Mouse (Mus musculus): ENCODE measurements around the gene Cdkn1c. TPM values are rescaled to one million over a fixed set of nuclear protein-coding genes. Genes with fewer than 3 reads are reported as not detected.

The Cdkn1c gene
- total RNA-seq, 2 experiments from 2014 or later, result 47.3 to 47.8 TPM

GRCm38 (mm10) chr7:143474811-143475210, 14.0 kb upstream of the Cdkn1c start:
- intact Hi-C loops (cut with DNase I), result loop anchor here (5.0 kb wide), 1 partner anchor 578 kb away; no protein-coding TSS in a partner anchor
- no peak for DNase-seq

DNA sequence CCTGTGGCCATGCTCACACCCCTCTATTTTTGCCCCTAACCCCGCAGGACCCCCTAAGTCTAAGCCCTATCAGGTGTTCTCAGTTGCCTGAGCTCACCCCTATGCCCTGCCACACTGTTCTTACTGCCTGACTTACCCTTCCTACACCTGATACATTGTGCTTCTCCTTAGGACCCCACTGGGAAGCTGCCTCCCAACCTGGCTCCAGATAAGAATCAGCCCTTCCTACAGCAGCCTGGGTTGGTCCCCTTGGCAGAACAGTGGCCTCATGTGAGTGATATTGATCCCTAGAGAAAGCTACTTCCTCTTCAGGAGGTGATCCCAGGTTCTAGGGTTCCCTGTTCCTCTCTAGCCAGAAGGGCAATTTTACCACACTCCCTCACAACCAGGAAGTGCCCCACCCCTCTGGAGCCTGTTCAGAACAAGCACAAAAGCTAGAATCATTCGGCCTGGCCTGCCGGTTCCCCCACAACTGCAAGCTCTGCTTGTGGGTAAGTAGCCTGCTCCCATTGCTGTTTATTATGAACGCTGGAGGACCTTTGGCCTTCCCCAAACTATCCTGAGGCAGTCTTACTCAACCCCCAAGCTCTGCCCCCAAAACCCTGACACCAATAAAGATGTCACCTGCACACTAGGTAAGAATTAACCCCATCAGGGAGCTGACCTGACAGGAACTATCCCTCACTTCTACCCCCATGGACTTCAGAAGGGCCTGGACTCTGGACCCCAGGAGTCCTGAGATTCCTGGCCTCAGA, 12.7 kb upstream of the Cdkn1c start, which contains the start of gene Slc22a18:
Gene Slc22a18 (plus strand): TSS at position 390 of the 755 bp plus-strand sequence.
- intact Hi-C loops (cut with DNase I), result loop anchor here (5.0 kb wide), 1 partner anchor 576 kb away; no protein-coding TSS in a partner anchor
- DNase-seq, result no peak

GRCm38 (mm10) chr7:143469946-143470345, 9.1 kb upstream of the Cdkn1c start:
- DNase-seq, result peak; percentile 85
- intact Hi-C loops (cut with DNase I), result loop anchor here (5.0 to 10.0 kb wide), 2 partner anchors 175 to 573 kb away; no protein-coding TSS in a partner anchor

DNA sequence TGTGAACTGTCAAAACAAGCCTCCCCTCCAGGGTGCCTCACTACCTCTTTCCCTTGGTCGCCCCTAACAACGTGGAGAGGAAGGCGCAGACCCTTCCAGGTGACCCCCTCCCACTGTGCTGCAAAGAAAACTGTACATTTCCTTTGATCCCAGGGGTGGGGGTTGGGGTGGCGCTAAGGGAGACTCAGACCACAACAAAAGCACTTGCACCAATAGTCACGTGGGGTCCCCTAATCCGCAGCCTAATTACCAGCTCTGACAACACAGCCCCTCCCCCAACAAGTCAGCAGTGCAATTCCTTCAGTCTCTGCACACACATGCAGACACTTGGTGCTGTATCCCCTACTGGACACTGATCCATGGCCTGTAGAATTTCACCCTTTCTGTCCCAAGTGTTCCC, 6.9 kb upstream of the Cdkn1c start:
- intact Hi-C loops (cut with DNase I), result loop anchor here (10.0 kb wide), 1 partner anchor 173 kb away; no protein-coding TSS in a partner anchor
- no peak for DNase-seq

GRCm38 (mm10) chr7:143466099-143466677, 5.3 kb upstream of the Cdkn1c start:
- intact Hi-C loops (cut with DNase I), result loop anchor here (10.0 kb wide), 1 partner anchor 171 kb away; no protein-coding TSS in a partner anchor
- peak; percentile 86 for DNase-seq

- DNase-seq, result peak; percentile 42
- intact Hi-C loops (cut with DNase I), result loop anchor here (2.0 to 10.0 kb wide), 2 partner anchors 170 to 310 kb away; no protein-coding TSS in a partner anchor
These were observed 4.1 kb upstream of the Cdkn1c start for GRCm38 (mm10) chr7:143464811-143465560.

DNA sequence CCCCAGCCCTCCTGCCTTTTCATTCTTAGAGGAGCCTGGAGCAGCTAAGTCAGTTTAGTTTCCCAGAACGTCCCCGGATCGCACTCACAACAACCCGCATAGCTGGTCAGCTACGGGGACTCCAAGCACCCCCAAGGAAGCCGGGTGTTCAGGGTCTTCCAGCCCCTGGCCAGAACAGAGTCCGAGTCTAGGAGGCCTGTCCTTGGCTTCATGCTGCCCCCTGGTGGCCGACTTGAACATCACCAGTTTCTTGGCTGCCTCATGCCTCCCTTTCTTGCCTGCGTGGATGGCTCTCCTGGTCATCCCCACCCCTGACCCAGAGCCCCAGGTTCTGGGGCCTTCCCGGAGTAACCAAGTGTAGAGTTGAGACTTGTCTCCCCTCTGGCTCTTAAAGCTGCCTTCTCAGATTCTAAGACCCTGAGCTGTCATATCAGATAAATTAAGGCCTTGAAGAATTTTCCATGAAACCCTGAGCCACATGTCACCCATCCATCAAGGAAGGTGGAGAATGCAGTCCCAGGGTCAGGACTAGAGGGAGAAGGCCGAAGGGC, 3.1 kb upstream of the Cdkn1c start:
- peak; percentile 90 for DNase-seq
- intact Hi-C loops (cut with DNase I), result loop anchor here (2.0 to 10.0 kb wide), 2 partner anchors 169 to 309 kb away; no protein-coding TSS in a partner anchor

- intact Hi-C loops (cut with DNase I), result loop anchor here (10.0 kb wide), 1 partner anchor 168 kb away; no protein-coding TSS in a partner anchor
These were observed 1.7 kb upstream of the Cdkn1c start for GRCm38 (mm10) chr7:143462516-143462915.

GRCm38 (mm10) chr7:143461920-143462319, 1.1 kb upstream of the Cdkn1c start:
- no peak for DNase-seq
- intact Hi-C loops (cut with DNase I), result loop anchor here (10.0 kb wide), 1 partner anchor 167 kb away; no protein-coding TSS in a partner anchor

More at GRCm38 (mm10) chr7:143462516-143462915, 1.7 kb upstream of the Cdkn1c start:
- no peak for DNase-seq

DNA sequence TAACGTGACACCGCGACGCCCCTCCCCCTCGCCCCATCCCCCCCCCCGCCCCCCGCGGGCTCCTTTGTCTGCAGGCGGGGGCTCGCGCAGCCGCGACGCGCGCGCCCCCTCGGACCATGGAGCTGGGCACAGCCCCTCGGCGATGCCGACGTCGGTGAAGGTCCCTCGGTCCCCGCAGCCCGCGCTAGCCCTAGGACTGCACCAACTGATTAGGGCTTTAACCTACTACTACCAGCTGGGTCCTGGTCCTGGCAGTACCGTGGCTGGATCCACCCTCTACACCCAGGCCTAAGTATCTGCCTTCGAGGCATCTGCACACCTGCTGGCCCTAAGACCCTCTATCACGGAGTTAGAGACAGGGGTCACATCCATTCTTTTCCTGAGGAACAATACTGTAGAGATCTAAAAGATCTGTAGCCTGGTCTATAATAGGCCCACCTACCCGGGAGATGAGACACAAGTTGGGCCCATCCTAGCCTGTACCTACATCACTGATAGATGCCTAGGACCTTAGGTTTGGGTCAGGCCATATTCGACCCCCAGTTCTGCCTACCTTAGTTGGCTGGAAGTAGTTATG, 532 bp upstream of the Cdkn1c start:
- intact Hi-C loops (cut with DNase I), result loop anchor here (10.0 kb wide), 1 partner anchor 167 kb away; no protein-coding TSS in a partner anchor
- no peak for DNase-seq

DNA sequence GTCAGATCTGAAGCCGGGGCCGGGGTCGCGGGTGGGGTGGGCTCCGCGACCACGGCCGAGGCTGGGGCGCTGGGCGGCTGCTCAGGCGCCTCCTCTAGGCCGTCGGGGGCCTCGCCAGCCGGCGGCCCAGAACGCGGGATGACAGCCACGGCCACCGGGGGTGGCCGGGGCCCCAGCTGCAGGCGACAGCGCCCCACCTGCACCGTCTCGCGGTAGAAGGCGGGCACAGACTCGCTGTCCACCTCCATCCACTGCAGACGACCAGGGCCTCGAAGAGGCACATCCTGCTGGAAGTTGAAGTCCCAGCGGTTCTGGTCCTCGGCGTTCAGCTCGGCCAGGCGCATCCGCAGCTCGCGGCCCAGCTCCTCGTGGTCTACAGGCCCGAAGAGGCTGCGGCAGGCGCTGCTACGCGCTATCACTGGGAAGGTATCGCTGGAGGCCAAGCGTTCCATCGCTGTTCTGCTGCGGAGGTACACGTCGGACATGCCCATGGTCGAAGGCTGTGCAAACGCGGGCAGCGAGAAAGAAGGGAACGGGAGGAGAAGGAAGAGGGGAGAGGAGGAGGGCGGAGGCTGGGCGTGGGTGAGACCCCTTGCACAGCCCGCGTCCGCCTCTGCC, 524 bp downstream of the Cdkn1c start:
- intact Hi-C loops (cut with DNase I), result loop anchor here (10.0 kb wide), 1 partner anchor 166 kb away; no protein-coding TSS in a partner anchor
- DNase-seq, result no peak

DNA sequence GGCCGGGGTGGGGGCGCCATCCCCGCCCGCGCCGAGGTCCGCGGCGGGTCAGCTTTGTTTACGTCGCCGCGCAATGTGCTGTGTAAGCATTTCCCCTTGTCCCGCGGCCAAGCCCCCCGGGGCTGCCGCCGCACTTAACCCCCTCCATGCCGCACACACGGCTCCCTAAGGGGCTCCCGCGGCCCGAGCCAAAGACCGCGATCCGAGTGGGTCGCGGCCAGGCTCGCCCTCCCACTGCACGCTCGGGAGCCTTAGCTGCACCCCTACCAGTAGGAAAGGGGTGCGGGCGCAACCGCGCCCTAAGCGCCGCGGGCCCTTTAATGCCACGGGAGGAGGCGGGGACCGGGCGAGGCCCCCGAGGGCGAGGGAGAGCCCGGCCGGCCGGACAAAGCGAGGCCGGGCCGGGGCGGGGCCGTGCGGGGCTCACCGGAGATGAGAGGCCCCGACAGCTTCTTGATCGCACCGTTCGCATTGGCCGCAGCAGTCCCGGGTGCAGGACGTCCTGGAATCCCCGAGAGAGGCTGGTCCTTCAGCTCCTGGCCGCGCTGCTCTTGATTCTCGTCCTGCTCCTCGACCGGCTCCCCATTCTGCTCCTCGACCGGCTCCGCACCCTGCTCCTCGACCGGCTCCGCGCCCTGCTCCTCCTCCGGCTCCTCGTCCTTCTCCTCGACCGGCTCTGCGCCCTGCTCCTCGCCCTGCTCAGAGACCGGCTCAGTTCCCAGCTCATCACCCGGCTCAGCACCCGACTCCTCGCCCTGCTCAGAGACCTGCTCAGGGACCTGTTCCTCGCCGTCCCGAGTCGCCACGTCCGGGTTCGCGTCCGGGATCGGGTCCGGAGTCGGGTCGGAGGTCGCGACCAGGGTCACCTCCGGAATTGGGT, 1.3 kb downstream of the Cdkn1c start:
- DNase-seq, result peak; percentile 21
- intact Hi-C loops (cut with DNase I), result loop anchor here (10.0 kb wide), 1 partner anchor 165 kb away; no protein-coding TSS in a partner anchor

DNA sequence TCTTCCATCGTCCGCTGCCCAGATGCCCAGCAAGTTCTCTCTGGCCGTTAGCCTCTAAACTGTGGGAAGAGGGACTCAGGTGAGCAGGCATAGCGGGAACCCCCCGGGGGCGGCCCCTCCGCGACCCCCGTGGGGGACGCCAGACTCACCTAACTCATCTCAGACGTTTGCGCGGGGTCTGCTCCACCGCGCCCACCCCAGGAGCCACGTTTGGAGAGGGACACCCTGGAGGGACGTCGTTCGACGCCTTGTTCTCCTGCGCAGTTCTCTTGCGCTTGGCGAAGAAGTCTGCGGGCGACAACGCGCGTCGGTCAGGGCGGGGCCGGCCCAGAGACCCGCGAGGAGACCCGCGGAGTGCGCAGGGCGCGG, 1.9 kb downstream of the Cdkn1c start:
- intact Hi-C loops (cut with DNase I), result no loop called here
- DNase-seq, result no peak

GRCm38 (mm10) chr7:143447130-143447529, 13.7 kb downstream of the Cdkn1c start:
- DNase-seq, result peak; percentile 56
- intact Hi-C loops (cut with DNase I), result no loop called here

- intact Hi-C loops (cut with DNase I), result no loop called here
- peak; percentile 21 for DNase-seq
These were observed 15.0 kb downstream of the Cdkn1c start for GRCm38 (mm10) chr7:143445651-143446460.

- intact Hi-C loops (cut with DNase I), result no loop called here
- no peak for DNase-seq
These were observed 15.7 kb downstream of the Cdkn1c start for GRCm38 (mm10) chr7:143444955-143445648.

DNA sequence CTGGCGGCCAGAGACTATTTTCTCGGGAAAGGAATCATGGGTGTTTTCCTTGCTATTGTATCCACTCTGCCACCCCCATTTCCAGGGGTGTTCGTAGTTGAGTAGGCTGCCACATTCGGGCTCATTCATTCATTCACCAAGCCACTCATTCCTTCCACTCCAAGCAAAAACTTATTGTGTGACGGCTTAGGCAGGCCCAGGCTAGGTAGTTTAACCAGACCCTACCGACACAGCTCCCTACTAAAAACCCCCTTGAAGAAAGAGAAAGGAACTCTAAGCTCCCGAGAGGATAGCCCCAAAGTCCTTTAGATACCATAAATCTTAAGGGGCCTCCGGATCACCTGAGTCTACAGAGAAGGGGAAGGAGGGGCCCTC, 16.3 kb downstream of the Cdkn1c start:
- intact Hi-C loops (cut with DNase I), result no loop called here
- DNase-seq, result no peak
